Mouse (Mus musculus) retina, adult 2 months (tissue): ENCODE measurements around the gene Polr2f.

ENCODE experiments used
- DNase-seq: peaks from one replicate; pipeline ENCODE4 v3.0.0-alpha.2; 2012; ENCODE audit warnings: low read depth, low spot score

Gene Polr2f

GRCm38 (mm10) chr15:79122119-79122518 lies 18.7 kb upstream of the Polr2f start:
- DNase-seq: no peak

- no peak for DNase-seq
Measured at GRCm38 (mm10) chr15:79122546-79122945, 18.3 kb upstream of the Polr2f start.

- DNase-seq: no peak
Measured at GRCm38 (mm10) chr15:79123751-79124150, 17.1 kb upstream of the Polr2f start.

- DNase-seq: no peak
Measured at GRCm38 (mm10) chr15:79124331-79124875, 16.4 kb upstream of the Polr2f start.

GRCm38 (mm10) chr15:79126217-79126932 lies 14.4 kb upstream of the Polr2f start:
- DNase-seq: no peak

GRCm38 (mm10) chr15:79127101-79127500 lies 13.7 kb upstream of the Polr2f start:
- DNase-seq: no peak

GRCm38 (mm10) chr15:79128208-79128607 lies 12.6 kb upstream of the Polr2f start:
- DNase-seq: no peak

- DNase-seq: no peak
Measured at GRCm38 (mm10) chr15:79129311-79129710, 11.5 kb upstream of the Polr2f start.

GRCm38 (mm10) chr15:79130782-79131181 lies 10.0 kb upstream of the Polr2f start:
- DNase-seq: no peak

GRCm38 (mm10) chr15:79131442-79131841 lies 9.4 kb upstream of the Polr2f start:
- DNase-seq: no peak

GRCm38 (mm10) chr15:79133191-79133661 lies 7.6 kb upstream of the Polr2f start:
- no peak for DNase-seq

GRCm38 (mm10) chr15:79134496-79135270 lies 6.1 kb upstream of the Polr2f start:
- no peak for DNase-seq

- no peak for DNase-seq
Measured at GRCm38 (mm10) chr15:79135332-79135731, 5.5 kb upstream of the Polr2f start.

GRCm38 (mm10) chr15:79135783-79136575 lies 4.8 kb upstream of the Polr2f start:
- DNase-seq: no peak

GRCm38 (mm10) chr15:79139640-79140039 lies 1.2 kb upstream of the Polr2f start:
- DNase-seq: no peak

- DNase-seq: no peak
Measured at GRCm38 (mm10) chr15:79141566-79141917, 733 bp downstream of the Polr2f start.

- DNase-seq: no peak
Measured at GRCm38 (mm10) chr15:79143316-79143715, 2.5 kb downstream of the Polr2f start.

- no peak for DNase-seq
Measured at GRCm38 (mm10) chr15:79144021-79144420, 3.2 kb downstream of the Polr2f start.

GRCm38 (mm10) chr15:79145522-79145921 lies 4.7 kb downstream of the Polr2f start:
- no peak for DNase-seq

- peak; percentile 65 for DNase-seq
Measured at GRCm38 (mm10) chr15:79148533-79148932, 7.7 kb downstream of the Polr2f start.

- no peak for DNase-seq
Measured at GRCm38 (mm10) chr15:79151881-79152280, 11.1 kb downstream of the Polr2f start.

GRCm38 (mm10) chr15:79152709-79153108 lies 11.9 kb downstream of the Polr2f start:
- no peak for DNase-seq
